Mouse (Mus musculus) CD4-positive helper T cell, adult 2 months (primary cell): ENCODE data around the gene Clec3a.
A peak's percentile ranks its signal among the peaks of the same experiment; 100 is the strongest.

Experiments used
- DNase-seq: peaks from one replicate; pipeline ENCODE4 v3.0.0-alpha.2; 2012; ENCODE audit warnings: low read depth, missing footprints, low spot score

Gene Clec3a

DNA sequence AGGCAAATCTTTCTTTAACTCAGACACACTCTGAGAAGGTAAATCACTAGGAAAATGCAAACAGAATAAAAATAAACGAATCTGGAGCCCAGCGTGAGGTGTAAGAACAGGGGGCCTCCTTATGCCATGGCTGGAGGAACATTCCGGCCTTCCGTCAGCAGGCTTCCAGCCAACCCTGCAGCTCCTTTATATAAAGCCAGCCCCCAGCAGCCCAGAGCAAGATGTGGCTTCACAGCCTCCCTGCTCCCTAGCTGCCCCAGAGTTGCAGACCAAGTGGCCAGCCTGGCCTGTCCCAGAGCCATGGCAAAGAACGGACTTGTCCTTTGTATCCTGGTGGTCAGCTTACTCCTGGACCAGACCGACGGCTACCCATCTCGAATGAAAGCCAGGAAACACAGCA, at the start of gene Clec3a:
Gene Clec3a (plus strand): TSS at position 301 of the 400 bp plus-strand sequence.
- DNase-seq, result no peak

DNA sequence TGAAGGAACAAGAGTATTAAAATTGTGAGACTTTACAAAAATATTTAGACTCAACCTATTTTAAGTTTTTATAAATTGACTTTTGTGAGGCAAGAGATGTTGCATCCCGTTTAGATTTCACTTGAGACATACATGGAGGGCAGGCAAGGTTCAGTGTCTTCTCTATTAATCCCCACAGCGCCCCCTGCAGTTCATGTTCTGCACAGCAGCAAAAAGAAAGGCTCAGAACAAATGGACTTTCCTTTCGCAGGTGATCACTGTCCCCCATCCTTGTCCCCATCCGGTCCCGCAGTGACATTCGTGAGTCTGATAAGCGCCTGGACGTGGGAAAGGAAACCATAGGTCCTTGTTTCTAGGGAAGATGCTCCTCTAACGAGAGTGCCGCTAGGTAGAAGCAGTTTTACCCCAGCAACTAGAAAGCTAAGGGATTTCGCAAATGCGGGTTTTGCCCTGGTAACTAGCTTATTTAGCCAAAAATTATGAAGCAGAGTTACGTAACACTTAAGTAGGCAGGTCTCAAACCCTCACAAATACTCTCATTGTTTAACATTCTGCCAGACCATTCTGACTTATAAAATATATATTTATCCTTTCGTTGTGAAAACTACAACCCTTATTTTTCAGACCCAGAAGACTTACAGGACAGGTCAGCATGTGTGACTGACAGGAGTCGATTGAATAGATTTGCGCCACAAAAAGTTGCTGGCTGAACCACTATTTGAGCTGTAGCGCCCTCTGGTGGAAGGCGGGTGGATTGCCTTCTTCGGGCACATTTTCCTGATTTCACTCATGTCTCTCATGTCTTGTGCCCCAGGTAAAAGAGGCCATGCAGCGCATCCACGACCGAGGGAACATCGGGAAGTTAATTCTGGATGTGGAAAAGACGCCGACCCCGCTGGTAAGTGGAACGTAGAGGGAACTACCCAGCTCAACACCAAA, 48.6 kb upstream of the Clec3a start:
- DNase-seq, result peak; percentile 63

GRCm38 (mm10) chr8:114374390-114374789, 43.5 kb upstream of the Clec3a start:
- no peak for DNase-seq

DNA sequence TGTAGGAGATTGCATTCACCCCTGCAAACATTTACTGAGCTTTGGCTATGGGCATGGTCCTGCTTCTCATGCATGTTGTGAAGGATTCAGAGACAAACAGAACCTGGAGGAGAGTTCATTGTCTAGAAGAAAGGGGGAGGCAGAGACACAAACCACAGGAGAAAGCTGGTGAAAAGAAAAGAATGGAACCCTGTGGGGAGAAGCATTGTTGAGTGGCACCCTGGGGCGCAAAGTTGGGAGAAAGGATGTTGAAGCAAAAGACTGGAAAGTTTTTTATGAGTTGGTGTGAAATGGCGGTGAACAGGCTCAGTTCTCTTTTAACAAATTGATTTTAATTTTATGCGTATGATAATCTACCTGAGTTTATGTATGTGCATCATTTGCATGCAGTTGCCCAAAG, 33.7 kb upstream of the Clec3a start:
- no peak for DNase-seq

DNA sequence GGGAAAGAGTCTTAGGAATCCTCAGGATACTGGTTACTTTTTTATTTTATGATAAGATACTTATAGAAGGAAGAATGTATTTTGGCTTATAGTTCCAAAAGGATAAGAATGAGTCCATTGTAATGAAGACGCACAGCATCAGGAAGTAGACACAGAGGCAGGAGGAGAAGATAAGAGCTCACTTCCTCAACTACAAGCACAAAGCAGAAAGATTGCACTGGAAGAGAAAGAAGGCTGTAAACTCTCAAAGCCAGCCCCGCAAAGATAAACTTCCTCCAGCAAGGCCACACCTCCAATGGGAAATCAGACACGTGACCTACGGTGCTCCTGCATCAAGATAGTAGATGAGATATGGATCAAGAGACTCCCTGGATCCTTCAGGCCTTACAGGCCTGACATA, 30.4 kb upstream of the Clec3a start:
- no peak for DNase-seq

- DNase-seq, result peak; percentile 16
Measured at GRCm38 (mm10) chr8:114390465-114391254, 27.2 kb upstream of the Clec3a start.

DNA sequence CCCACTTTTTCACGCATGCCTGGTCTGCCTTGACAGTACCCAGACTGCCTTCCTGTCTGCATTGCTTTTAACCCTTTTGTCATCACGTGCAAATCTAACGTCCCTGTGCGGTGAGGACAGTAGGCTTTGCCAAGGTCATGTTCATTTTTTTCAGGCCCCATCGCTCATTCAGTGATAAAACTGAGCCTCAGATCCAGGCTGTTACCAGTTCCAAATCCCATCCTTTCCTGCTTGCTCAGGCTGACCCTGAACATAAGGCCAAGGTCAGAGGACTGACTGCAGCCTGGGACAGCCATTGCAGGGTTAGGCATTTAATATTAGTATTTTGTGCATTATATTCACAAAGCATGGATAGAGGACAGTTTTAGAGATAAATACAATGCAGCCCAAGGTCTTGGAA, 19.6 kb upstream of the Clec3a start:
- DNase-seq, result no peak

GRCm38 (mm10) chr8:114399273-114399672, 18.6 kb upstream of the Clec3a start:
- no peak for DNase-seq

DNA sequence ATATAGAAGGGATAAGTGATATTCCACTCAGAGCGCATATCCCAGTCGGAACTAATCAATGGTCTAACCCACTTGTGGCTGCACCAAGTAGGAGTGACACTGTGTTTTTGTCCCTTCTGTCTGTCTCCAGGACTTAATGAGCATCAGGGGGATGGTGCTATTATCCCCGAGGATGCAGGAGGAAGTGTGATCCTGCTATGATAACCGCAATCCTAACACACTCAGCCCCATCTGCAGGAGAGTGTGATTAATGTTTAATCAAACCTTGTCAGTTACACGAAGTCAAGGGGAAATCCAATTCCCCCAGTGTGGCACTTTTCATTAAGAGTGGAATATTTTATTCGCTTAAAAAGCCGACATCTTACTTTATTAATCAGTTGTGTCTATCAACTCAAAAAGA, 16.2 kb upstream of the Clec3a start:
- no peak for DNase-seq

DNA sequence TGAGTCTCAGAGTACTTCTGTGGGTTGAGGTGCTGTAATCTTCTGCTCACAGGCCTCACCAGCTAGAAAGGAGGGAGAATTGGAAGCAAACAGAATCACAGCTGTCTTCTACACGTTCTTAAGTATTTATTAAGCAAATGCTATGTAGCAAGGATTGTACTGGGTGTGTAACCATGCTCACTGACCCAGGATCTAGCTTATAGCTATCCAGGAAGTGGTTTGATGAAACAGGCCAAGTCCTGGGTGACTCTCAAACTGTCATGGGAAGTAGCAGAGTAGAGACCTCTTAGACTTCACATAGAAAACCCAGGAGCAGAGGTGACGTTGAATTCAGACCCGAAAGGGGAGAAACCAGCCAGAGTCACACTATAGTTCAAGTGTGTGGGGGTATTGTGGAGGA, 6.5 kb upstream of the Clec3a start:
- DNase-seq, result no peak

DNA sequence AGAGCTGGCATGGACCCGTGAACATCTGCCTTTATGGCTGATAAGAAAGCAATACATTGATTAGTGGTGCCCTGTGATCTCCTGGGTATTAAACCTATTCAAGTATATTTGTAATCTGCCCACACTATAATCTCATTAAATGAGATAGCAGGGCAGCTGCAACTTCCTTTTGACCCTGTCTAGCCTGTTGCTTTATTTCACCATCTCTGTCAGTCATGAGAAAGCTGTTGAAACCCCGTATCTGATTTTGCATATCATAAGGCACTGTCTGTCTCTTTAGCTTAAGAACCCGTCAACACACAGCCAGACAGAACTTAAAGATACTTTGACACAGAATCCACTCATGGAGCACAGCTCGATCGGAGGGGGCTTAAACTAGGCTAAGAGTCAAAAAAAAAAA, 600 bp downstream of the Clec3a start:
- no peak for DNase-seq

DNA sequence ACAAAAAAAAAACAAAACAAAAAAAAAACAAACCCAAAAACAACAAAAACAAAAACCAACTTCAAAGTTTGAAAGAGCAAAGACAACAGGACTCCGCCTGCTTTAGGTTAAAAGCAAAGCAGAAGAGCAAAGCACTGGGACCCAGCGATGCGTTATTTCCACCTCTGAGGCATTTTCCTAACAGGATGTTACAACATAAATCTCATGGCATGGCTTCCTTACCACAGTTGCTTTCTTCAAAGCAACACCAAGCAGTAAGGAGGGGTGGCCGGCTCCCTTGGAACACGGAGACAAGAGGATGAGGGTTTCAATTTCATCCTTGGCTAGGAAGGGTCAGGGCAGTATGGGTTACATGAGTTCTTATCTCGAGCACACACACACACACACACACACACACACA, 1.0 kb downstream of the Clec3a start:
- DNase-seq, result no peak

GRCm38 (mm10) chr8:114421544-114421943, 3.7 kb downstream of the Clec3a start:
- DNase-seq, result no peak

- DNase-seq, result peak; percentile 71
Measured at GRCm38 (mm10) chr8:114438236-114438635, 20.4 kb downstream of the Clec3a start.

GRCm38 (mm10) chr8:114439334-114440204, 21.7 kb downstream of the Clec3a start, which contains the start of gene Wwox:
Gene Wwox, plus strand, starts transcription at chr8:114439655.
- DNase-seq, result peak; percentile 98

GRCm38 (mm10) chr8:114440205-114440589, 22.3 kb downstream of the Clec3a start:
- no peak for DNase-seq

- peak; percentile 58 for DNase-seq
Measured at GRCm38 (mm10) chr8:114441616-114442015, 23.7 kb downstream of the Clec3a start.

DNA sequence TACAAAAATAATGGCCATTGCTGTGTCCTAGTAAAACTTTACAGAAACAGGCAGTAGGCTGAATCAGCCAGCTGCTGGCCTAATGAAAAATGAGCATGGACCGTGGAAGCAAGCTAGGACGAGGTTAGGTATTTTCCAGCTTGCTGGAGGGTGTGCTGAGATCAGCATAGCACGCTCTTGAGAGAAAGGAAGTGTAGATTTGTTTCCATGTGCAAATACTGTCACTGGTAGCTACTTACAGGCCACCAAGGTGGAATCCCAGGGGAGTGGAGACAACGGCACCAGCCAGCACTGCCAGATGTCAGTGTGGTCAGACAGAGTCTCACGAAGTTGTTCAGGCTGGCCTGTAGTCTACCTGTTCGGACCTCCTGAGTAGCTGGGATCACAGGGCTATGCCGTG, 29.0 kb downstream of the Clec3a start:
- no peak for DNase-seq

DNA sequence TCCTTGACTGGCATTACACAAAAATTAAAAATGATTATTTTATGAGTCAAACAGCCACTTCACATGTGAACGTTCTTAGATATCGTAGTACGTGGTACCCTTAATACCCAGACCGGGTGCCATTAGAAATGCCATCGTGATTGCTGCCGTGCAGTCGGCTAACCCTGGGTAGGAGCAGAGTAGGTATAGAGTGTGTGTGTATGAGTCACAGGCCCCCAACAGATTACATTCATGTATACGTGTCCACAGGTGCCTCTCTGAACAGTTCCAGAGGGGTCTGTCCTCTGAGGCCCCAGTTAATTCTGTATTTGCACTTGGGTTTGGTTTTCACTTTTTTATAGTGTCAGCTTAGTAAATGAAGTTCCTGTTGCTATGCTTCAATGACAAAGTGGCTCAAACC, 34.4 kb downstream of the Clec3a start:
- DNase-seq, result no peak

- DNase-seq, result peak; percentile 64
Measured at GRCm38 (mm10) chr8:114452781-114453221, 34.9 kb downstream of the Clec3a start.

GRCm38 (mm10) chr8:114455302-114455701, 37.4 kb downstream of the Clec3a start:
- DNase-seq, result no peak
